Mouse (Mus musculus) heart, postnatal 25 days (tissue): ENCODE measurements around the gene Ctf1. TPM values are rescaled to one million over a fixed set of nuclear protein-coding genes. Genes with fewer than 3 reads are reported as not detected.
A peak's percentile ranks its signal among the peaks of the same experiment; 100 is the strongest.
"Not testable (repeated sequence)": the region's sequence is repeated elsewhere in the genome, so short reads cannot be mapped to it uniquely, and the experiment has no call there.

Source experiments
- DNase-seq: peaks from one replicate; pipeline ENCODE4 v3.0.0; 2022; ENCODE audit warnings: low spot score
- intact Hi-C: fragments of 180-260 bp; cut with DNase I; formaldehyde crosslinking; loops from one replicate; pipeline ENCODE4 v1.15.1; 2025
- total RNA-seq, 2 experiments: library from RNA; stranded (reverse); gene quantifications; 2 replicates each; pipeline ENCODE4 v1.2.3; 2021

Ctf1 gene
- total RNA-seq, 2 experiments from 2014 or later = 7.1 to 9.3 TPM

GRCm38 (mm10) chr7:127691221-127691989 lies 21.1 kb upstream of the Ctf1 start:
- intact Hi-C loops = no loop called here
- DNase-seq = peak; percentile 76

- intact Hi-C loops = no loop called here
- DNase-seq = no peak
Measured at GRCm38 (mm10) chr7:127693290-127693689, 19.2 kb upstream of the Ctf1 start.

GRCm38 (mm10) chr7:127693730-127694129 lies 18.8 kb upstream of the Ctf1 start:
- intact Hi-C loops, DNase-seq: not testable (repeated sequence)

- no peak for DNase-seq
- intact Hi-C loops = no loop called here
Measured at GRCm38 (mm10) chr7:127698986-127699385, 13.6 kb upstream of the Ctf1 start.

GRCm38 (mm10) chr7:127700712-127701331 lies 11.7 kb upstream of the Ctf1 start:
- intact Hi-C loops = no loop called here
- no peak for DNase-seq

GRCm38 (mm10) chr7:127703561-127704178 lies 8.9 kb upstream of the Ctf1 start:
- intact Hi-C loops = no loop called here

GRCm38 (mm10) chr7:127704598-127704997 lies 7.9 kb upstream of the Ctf1 start:
- no peak for DNase-seq
- intact Hi-C loops = no loop called here

More at GRCm38 (mm10) chr7:127703561-127704178, 8.9 kb upstream of the Ctf1 start:
- no peak for DNase-seq

GRCm38 (mm10) chr7:127705706-127706105 lies 6.8 kb upstream of the Ctf1 start:
- intact Hi-C loops = no loop called here
- DNase-seq = no peak

GRCm38 (mm10) chr7:127707045-127707956 lies 5.2 kb upstream of the Ctf1 start:
- DNase-seq = no peak
- intact Hi-C loops = no loop called here

- intact Hi-C loops = loop anchor here (1.0 kb wide), 1 partner anchor 33 kb away; no protein-coding TSS in a partner anchor
- DNase-seq = no peak
Measured at GRCm38 (mm10) chr7:127707957-127708206, 4.7 kb upstream of the Ctf1 start.

GRCm38 (mm10) chr7:127708207-127709078 lies 4.1 kb upstream of the Ctf1 start, which contains the start of gene Bcl7c:
Gene Bcl7c, minus strand, starts transcription at chr7:127708933.
- intact Hi-C loops = loop anchor here (1.0 kb wide), 1 partner anchor 33 kb away; no protein-coding TSS in a partner anchor
- DNase-seq = peak; percentile 88

- DNase-seq = no peak
- intact Hi-C loops = no loop called here
Measured at GRCm38 (mm10) chr7:127709261-127709979, 3.1 kb upstream of the Ctf1 start.

- intact Hi-C loops = loop anchor here (5.0 kb wide), 1 partner anchor 36 kb away; no protein-coding TSS in a partner anchor
Measured at GRCm38 (mm10) chr7:127711031-127711430, 1.5 kb upstream of the Ctf1 start.

GRCm38 (mm10) chr7:127711456-127711855 lies 1.1 kb upstream of the Ctf1 start:
- intact Hi-C loops = loop anchor here (5.0 kb wide), 1 partner anchor 36 kb away; no protein-coding TSS in a partner anchor
- no peak for DNase-seq

More at GRCm38 (mm10) chr7:127711031-127711430, 1.5 kb upstream of the Ctf1 start:
- no peak for DNase-seq

- no peak for DNase-seq
- intact Hi-C loops = loop anchor here (5.0 kb wide), 2 partner anchors 32 to 128 kb away; partner anchors contain the start of genes Ccdc189 and Rnf40
Measured at GRCm38 (mm10) chr7:127714816-127715215, 2.3 kb downstream of the Ctf1 start.

- intact Hi-C loops = loop anchor here (5.0 kb wide), 1 partner anchor 130 kb away; the partner anchor contains the start of genes Ccdc189 and Rnf40
- peak; percentile 38 for DNase-seq
Measured at GRCm38 (mm10) chr7:127716992-127717391, 4.5 kb downstream of the Ctf1 start.

- intact Hi-C loops = loop anchor here (5.0 kb wide), 1 partner anchor 131 kb away; the partner anchor contains the start of genes Ccdc189 and Rnf40
- no peak for DNase-seq
Measured at GRCm38 (mm10) chr7:127718339-127718738, 5.8 kb downstream of the Ctf1 start.

- intact Hi-C loops = loop anchor here (5.0 kb wide), 1 partner anchor 132 kb away; the partner anchor contains the start of genes Ccdc189 and Rnf40
- no peak for DNase-seq
Measured at GRCm38 (mm10) chr7:127719258-127719657, 6.7 kb downstream of the Ctf1 start.
